Mouse (Mus musculus): ENCODE measurements around the gene Habp2. TPM values are rescaled to one million over a fixed set of nuclear protein-coding genes. Genes with fewer than 3 reads are reported as not detected.

The Habp2 gene
- total RNA-seq (2012; rRNA removed), result not detected in 2 replicates
- total RNA-seq (2014; rRNA removed), result not detected in 2 replicates
- not detected in 2 replicates for polyA plus RNA-seq (2012; ENCODE audit: insufficient read length, low read depth)

DNA sequence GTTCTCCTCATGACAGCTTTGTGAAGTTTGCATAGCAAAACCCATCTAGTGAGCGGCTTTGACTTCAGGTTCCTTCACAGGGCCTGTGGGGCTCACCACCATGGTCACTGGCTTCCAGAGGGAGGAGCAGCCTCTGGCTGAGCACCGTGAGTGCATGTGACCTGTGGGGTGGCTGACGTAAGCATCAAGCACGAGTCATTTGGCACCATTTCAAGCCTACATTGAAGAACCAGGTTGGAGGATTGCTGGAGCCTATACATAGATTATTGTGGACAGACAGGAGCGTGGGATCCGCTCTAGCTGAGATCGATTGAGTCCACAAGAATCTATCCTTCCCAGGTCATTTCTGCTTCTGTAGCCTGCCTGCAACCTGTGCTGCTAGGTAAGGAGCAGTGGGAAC lies at the start of gene Habp2:
Gene Habp2, plus strand, starts transcription at position 272 of the 400 bp plus-strand sequence.
- Histone ChIP-seq H3K9ac (ENCODE audit: insufficient read depth, low read depth) (no peak within 1 kb of the TSS), H3K4me3 (replicated peaks in 1 of 3; ENCODE audit: low read depth in 2 of 3, low read length in 2 of 3, poor library complexity in 1 of 3) (no peak within 1 kb of the TSS), H3K9me3 (replicated peaks; ENCODE audit: low read length) (no peaks in the 10 kb centered on the region), H3K4me2 (ENCODE audit: insufficient read depth, low read depth, poor library complexity, severe bottlenecking) (no peak within 1 kb of the TSS), H3K27ac (ENCODE audit: insufficient read depth, low read depth) (no peak within 1 kb of the TSS), H3K4me1 (ENCODE audit: control insufficient read depth in 1 of 2, insufficient read depth in 2 of 2) (no peaks in the 10 kb centered on the region; a peak in 1 of 4 replicates), H3K79me2 (replicated peaks; ENCODE audit: control insufficient read depth, extremely low read depth, insufficient read depth, poor library complexity, severe bottlenecking) (no peaks in the 10 kb centered on the region), H3K27me3 (replicated peaks) (peaks cover 82% of the 10 kb centered on the region), H3K36me3 (replicated peaks in 1 of 2; ENCODE audit: control insufficient read depth in 1 of 2, insufficient read depth in 1 of 2, low read length in 1 of 2) (no peaks in the 10 kb centered on the region)
- in situ Hi-C loops (cut with MboI; ENCODE audit: low pct_ligation_motif_present, low pct_unique_long_range_greater_than_20kb, low sequenced_read_pairs), result no loop called here
- dilution Hi-C loops (cut with MboI; ENCODE audit: extremely low pct_ligation_motif_present, extremely low pct_unique_long_range_greater_than_20kb, low sequenced_read_pairs), result no loop called here
- no peak for TF ChIP-seq USF2 (conservative IDR thresholded peaks at IDR 0.05; ENCODE audit: low read depth, low read length)
- TF ChIP-seq E2F4 (IDR thresholded peaks at IDR 0.05; ENCODE audit: insufficient replicate concordance, low read depth, low read length), result no peak
- TF ChIP-seq RAD21 (IDR thresholded peaks at IDR 0.05; ENCODE audit: low read depth, low read length), result no peak
- no peak for TF ChIP-seq CHD2 (IDR thresholded peaks at IDR 0.05; ENCODE audit: low read length)
- no peak for TF ChIP-seq NELFE (IDR thresholded peaks at IDR 0.05; ENCODE audit: low read depth, low read length)
- no peak for TF ChIP-seq NRF1 (IDR thresholded peaks at IDR 0.05; ENCODE audit: low read depth, low read length)
- no peak for TF ChIP-seq KAT2A (IDR thresholded peaks at IDR 0.05; ENCODE audit: insufficient replicate concordance, low read length)
- TF ChIP-seq ZNF384 (IDR thresholded peaks at IDR 0.05; ENCODE audit: low read depth, low read length), result no peak
- no peak for TF ChIP-seq ELF1 (IDR thresholded peaks at IDR 0.05; ENCODE audit: low read depth, low read length)
- no peak for TF ChIP-seq CTCF (conservative IDR thresholded peaks at IDR 0.05 in 1 of 2, IDR thresholded peaks at IDR 0.05 in 1 of 2; ENCODE audit: low read depth in 2 of 2, low read length in 2 of 2)
- no peak for TF ChIP-seq TBP (conservative IDR thresholded peaks at IDR 0.05; ENCODE audit: low read depth, low read length)
- DNase-seq (ENCODE audit: extremely low read depth), result no peak

DNA sequence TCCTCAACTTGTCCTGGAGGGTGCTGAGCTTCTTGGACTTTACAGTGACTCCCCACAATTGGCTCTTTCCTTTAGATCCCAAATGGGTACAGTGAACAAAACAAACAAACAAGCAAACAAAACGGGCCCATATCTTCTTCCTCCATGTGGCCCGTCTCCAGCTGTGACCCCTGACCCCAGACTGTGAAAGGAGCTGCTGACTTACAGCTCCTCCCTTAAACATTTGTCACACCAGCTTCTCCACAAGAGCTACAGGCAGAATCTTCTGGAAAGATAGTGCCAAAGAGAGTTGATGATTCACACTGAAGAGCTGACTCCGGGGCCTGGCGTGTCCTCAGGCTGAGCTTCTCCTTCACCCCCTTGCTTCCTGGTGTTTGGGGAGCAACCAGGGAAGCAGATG lies 48.4 kb upstream of the Habp2 start:
- no peak for DNase-seq (ENCODE audit: extremely low read depth)
- Histone ChIP-seq H3K9ac (ENCODE audit: insufficient read depth, low read depth) (no peak overlapping the region), H3K27ac (ENCODE audit: insufficient read depth, low read depth) (no peak overlapping the region), H3K4me2 (ENCODE audit: insufficient read depth, low read depth, poor library complexity, severe bottlenecking) (no peak overlapping the region), H3K4me3 (replicated peaks in 1 of 3; ENCODE audit: low read depth in 2 of 3, low read length in 2 of 3, poor library complexity in 1 of 3) (no peak overlapping the region), H3K79me2 (replicated peaks; ENCODE audit: control insufficient read depth, extremely low read depth, insufficient read depth, poor library complexity, severe bottlenecking) (no peaks in the 10 kb centered on the region), H3K27me3 (replicated peaks) (peaks cover 96% of the 10 kb centered on the region), H3K36me3 (replicated peaks in 1 of 2; ENCODE audit: control insufficient read depth in 1 of 2, insufficient read depth in 1 of 2, low read length in 1 of 2) (no peaks in the 10 kb centered on the region), H3K9me3 (replicated peaks; ENCODE audit: low read length) (peaks cover 7% of the 10 kb centered on the region), H3K4me1 (ENCODE audit: control insufficient read depth in 1 of 2, insufficient read depth in 2 of 2) (no peaks in the 10 kb centered on the region)
- dilution Hi-C loops (cut with MboI; ENCODE audit: extremely low pct_ligation_motif_present, extremely low pct_unique_long_range_greater_than_20kb, low sequenced_read_pairs) (no loop called here), in situ Hi-C loops (cut with MboI; ENCODE audit: low pct_ligation_motif_present, low pct_unique_long_range_greater_than_20kb, low sequenced_read_pairs) (no loop called here)
- TF ChIP-seq MYC (IDR thresholded peaks at IDR 0.05; ENCODE audit: low read depth, low read length), result no peak

DNA sequence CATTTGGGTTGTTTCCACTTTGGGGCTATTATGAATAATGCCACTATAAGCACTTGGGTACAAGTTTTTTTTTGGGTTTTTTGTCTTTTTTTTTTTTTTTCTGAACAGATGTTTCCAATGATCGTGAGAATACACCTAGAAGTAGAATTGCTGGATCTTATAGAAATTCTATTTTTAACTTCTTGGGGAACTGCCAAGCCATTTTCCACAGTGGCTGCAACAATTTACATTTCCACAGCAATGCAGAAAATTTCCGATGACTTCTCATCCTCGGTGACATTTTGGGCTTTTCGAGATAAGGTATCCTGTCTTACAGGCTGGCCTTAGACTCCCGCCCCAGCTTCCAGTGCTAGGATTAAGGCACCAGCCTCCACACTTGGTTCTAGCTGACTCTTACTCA lies 41.7 kb upstream of the Habp2 start:
- Histone ChIP-seq H3K4me3 (replicated peaks in 1 of 3; ENCODE audit: low read depth in 2 of 3, low read length in 2 of 3, poor library complexity in 1 of 3) (no peak overlapping the region), H3K4me1 (ENCODE audit: control insufficient read depth in 1 of 2, insufficient read depth in 2 of 2) (no peaks in the 10 kb centered on the region), H3K9ac (ENCODE audit: insufficient read depth, low read depth) (no peak overlapping the region), H3K27ac (ENCODE audit: insufficient read depth, low read depth) (no peak overlapping the region), H3K36me3 (replicated peaks in 1 of 2; ENCODE audit: control insufficient read depth in 1 of 2, insufficient read depth in 1 of 2, low read length in 1 of 2) (no peaks in the 10 kb centered on the region), H3K9me3 (replicated peaks; ENCODE audit: low read length) (peaks cover 7% of the 10 kb centered on the region), H3K27me3 (replicated peaks) (peaks cover 64% of the 10 kb centered on the region), H3K4me2 (ENCODE audit: insufficient read depth, low read depth, poor library complexity, severe bottlenecking) (no peak overlapping the region), H3K79me2 (replicated peaks; ENCODE audit: control insufficient read depth, extremely low read depth, insufficient read depth, poor library complexity, severe bottlenecking) (no peaks in the 10 kb centered on the region)
- in situ Hi-C loops (cut with MboI; ENCODE audit: low pct_ligation_motif_present, low pct_unique_long_range_greater_than_20kb, low sequenced_read_pairs) (no loop called here), dilution Hi-C loops (cut with MboI; ENCODE audit: extremely low pct_ligation_motif_present, extremely low pct_unique_long_range_greater_than_20kb, low sequenced_read_pairs) (no loop called here)
- TF ChIP-seq RAD21 (IDR thresholded peaks at IDR 0.05; ENCODE audit: low read depth, low read length) (no peak), JUN (IDR thresholded peaks at IDR 0.05; ENCODE audit: insufficient read depth, low read depth, low read length) (no peak), PAX5 (IDR thresholded peaks at IDR 0.05; ENCODE audit: low read length) (no peak), ZMIZ1 (IDR thresholded peaks at IDR 0.05; ENCODE audit: low read depth, low read length) (no peak), ETS1 (conservative IDR thresholded peaks at IDR 0.05; ENCODE audit: low read depth, low read length) (no peak), MEF2A (IDR thresholded peaks at IDR 0.05; ENCODE audit: borderline replicate concordance, low read depth, low read length) (no peak), KAT2A (IDR thresholded peaks at IDR 0.05; ENCODE audit: insufficient replicate concordance, low read length) (no peak), BHLHE40 (IDR thresholded peaks at IDR 0.05; ENCODE audit: low read depth, low read length) (no peak), IRF4 (IDR thresholded peaks at IDR 0.05; ENCODE audit: low read depth, low read length) (no peak), SIN3A (IDR thresholded peaks at IDR 0.05; ENCODE audit: low read length) (no peak), ZKSCAN1 (IDR thresholded peaks at IDR 0.05; ENCODE audit: borderline replicate concordance, low read depth, low read length) (no peak), HCFC1 (IDR thresholded peaks at IDR 0.05; ENCODE audit: low read depth, low read length) (no peak)
- no peak for DNase-seq (ENCODE audit: extremely low read depth)

Measured in CH12.LX (cell line).